Mouse (Mus musculus): Measurements from ENCODE around the gene Ceacam19.

DNA sequence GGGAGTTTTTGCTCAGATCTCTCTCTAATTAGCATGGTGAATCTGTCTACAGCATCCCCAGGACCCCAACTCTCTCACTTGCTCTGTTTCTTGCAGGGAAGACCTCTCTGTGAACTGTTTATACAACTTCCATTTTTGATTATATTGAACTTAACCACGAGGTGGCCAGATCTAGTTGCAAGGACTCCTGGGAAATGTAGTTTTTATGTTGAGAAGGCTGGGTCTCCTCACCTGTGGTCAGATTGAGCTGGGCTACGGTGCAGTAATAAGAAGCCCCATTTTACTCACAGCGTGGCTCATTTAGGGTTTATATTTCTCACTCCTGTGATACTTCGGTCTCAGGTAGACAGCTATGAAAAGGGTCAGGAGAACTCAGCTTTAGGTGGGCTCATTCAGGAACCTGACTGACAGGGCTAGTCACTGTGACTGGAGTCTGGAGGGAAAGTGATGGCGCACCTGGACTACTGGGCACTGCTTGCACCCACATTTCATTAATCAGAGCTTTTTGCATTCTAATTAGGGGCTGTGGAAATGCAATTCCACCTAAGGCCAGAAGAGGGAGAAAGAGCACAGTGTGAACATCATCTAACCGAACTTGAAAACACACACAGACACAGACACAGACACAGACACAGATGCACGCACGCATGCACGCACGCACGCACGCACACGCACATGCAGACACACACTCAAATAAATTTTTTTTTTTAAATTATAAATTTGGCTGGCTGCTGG is 11.7 kb downstream of the Ceacam19 start:
- TF ChIP-seq CTCF (IDR thresholded peaks at IDR 0.05; ENCODE audit: low read depth, low read length), result peak; percentile 50
- no peak for TF ChIP-seq POLR2A (IDR thresholded peaks at IDR 0.05; ENCODE audit: extremely low read depth, insufficient read depth, low read length)
